Mouse (Mus musculus) B cell, adult 2 months (primary cell): ENCODE data around the gene Smurf2.
"Not testable (repeated sequence)": the region's sequence is repeated elsewhere in the genome, so short reads cannot be mapped to it uniquely, and the experiment has no call there.

Experiments
- DNase-seq, 2 experiments: peaks; one replicate each; pipeline ENCODE4 v3.0.0; 2022

The Smurf2 gene

DNA sequence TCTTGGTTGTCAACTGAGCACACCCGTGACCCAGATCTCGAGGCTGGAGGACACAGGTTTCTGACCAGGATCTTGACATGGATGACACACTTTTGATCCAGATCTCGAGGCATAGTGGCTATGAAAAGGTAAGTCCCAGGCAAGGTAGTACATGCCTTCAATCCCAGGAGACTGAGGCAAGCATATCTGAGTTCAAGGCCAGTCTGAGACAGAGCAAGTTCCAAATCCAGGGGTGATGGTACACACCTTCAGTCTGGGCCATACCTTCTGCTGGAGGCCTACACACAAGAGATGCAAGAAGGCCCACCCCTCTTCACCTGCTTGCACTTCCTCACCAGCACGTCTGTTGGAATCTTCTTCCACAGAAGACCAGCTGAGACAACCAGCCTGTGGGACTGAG lies 14.8 kb downstream of the Smurf2 start:
- DNase-seq, result no peak

DNA sequence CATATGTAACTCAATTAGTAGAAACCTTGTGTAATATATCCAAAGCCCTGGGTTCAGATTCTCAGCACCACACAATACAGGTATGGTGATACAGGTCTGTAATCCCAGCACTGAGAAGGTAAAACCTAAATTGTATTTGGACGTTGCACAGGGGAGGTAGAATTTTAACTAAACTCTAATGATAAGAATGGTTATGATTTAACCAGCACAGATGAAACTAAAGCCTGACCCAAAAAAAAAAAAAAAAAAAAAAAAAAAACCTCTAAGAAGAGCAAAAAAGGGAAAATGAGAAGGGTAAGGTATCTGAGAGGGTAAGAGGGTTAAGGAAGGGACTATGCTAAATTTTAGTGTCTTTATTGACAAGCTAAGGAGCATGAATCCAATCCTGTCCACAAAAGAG lies 20.7 kb downstream of the Smurf2 start:
- DNase-seq, result no peak

DNA sequence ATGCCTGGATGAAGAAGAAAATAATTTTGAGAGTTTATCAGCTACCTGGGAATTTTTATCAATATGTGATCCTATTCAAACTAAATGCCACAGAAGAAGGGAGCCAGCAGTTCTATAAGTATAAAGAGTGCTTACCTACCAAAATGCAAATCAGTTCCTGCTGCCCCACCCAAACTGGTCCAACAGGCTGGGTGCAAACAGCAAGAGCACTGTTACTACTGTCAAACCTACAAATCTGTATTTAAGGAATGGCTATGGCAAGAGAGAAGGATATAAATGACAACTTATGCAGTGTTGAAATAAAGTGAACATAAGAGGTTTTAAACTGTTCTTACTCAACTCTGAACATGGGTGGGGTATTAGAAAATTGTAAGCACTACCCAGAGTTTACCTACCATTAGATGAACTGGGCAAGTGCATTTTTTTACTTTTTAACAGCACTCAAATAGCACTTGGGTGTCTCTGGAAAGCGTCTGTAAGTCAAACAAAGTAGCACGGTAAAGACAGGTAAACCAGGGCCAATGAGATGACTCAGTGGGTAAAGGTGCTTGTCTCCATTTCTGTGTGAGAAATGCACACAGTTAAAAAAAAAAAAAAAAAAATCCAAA lies 23.9 kb downstream of the Smurf2 start:
- no peak for DNase-seq

DNA sequence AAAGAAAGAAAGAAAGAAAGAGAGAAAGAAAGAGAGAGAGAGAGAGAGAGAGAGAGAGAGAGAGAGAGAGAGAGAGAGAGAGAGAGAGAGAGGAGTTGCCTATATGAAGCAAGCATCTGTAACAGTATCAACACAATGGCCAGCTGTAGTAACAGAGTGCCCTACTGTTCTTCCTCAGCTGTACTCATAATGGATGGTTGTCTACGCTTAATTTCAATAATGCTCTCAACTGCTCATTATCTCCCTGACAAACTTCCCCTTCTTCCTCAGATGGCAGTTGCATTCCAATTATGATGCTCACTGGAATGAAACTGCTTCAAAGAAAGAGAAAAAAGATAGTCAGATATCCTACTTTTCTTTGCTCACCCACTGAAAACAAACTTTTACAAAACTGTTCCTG lies 36.9 kb downstream of the Smurf2 start:
- DNase-seq, result no peak

DNA sequence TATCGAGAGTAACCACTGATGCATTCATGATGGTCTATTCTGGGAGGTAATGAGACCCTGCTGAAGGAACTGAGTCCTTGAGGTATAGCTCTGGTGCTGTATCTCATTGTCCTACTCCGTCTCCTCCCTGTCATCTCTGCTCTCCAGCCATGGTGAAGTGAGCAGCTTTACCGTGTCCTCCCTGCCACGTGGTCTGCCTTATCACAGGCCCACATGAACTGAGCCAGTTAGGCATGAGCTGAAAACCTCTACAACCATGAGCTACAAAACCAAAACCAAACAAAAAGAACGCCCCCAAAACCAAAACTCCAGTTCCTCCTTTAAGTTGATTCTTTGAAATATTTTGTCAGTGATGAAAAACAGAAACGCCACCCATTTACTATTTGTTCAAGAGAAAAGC lies 47.9 kb downstream of the Smurf2 start:
- no peak for DNase-seq

DNA sequence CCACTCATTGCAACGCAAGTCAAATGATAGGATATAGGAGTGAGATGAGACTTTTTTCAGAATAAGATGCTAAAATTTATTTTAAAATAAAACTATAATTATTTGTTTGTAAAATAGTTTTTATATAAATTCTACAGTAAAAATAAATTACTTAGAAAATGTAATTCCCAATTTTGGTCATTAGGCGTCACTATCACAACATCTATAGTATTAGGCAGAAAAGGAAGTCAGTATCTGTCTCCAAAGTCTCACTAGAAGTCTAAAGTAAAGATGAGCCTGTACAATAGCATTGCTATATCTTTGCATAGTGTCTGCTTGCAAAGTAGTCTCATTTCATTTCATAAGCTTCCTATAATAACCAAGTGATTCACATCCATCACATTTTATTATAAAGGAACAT lies 69.1 kb downstream of the Smurf2 start:
- no peak for DNase-seq

DNA sequence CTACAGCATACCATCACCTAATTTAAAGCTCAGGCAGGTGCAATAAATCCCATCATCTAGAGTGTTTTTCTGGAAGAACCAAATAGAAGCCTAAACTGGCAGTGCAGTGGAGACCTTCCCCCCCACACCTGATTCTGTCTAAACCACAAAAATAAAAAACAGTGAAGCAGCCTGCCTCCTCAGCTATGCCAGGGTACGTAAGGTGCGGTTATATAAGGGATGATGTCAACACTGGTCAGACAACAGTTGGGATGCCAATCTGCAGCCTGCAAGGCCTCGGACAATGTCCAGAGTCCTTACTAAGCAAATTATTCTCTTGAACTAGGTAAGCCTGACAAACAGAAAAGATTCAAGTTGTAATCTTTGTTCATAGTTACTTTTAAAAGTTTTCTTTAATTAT lies 78.5 kb downstream of the Smurf2 start:
- DNase-seq, result no peak

DNA sequence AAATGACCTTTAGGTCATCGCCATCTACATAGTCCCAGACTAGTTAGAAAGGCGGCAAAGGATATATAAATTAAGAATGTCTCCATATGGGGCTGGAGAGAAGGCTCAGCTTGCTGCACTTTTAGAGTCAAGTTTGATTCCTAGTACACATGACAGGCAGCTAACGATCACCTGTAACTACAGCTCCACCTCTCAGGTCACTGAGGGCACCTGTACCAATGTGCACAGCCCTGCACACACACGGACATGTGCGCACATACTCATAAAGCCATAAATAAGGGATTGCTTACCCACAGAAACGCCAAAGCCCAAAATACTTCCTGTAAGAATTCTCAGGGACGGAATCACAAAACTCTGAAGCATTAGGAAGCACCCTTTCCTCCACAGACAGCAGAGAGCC lies 92.4 kb downstream of the Smurf2 start:
- DNase-seq, result no peak

DNA sequence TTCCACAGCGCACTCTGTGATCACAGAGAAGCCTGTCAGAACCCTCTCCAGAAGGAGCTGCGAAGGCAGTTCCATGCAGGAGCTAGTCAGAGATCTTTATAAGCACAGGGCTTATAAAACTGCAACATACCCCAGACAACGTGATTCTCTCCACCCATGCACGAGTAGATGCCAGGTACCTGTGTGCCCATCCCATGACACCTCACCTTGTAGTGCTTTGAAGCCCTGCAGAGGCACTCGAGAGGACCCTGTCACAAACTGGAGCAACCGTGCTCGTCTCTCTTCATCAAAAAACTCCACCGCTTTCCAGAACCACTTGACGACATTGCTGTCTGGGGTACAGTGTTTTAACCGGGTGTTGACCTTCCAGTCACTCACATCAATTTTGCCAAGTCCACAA lies 96.1 kb downstream of the Smurf2 start:
- no peak for DNase-seq

DNA sequence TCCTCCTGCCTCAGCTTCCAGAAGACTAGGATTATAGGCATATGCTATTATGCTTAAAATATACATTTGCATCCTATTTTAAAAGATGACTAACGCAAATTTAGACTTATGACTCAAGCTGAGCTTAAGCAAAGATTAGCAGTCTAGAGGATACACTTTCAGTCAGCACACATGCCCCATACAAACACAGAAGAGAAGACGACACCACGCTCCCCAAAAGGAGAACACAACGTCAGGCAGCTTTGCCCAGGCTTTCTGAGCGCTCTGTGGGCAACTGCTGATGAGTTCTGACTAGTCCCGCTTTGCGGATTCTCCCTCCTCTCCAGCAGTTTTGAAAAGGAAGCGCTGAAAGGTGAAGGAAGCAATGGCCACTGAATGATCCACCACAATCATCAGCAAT lies 96.8 kb downstream of the Smurf2 start:
- DNase-seq, result no peak

DNA sequence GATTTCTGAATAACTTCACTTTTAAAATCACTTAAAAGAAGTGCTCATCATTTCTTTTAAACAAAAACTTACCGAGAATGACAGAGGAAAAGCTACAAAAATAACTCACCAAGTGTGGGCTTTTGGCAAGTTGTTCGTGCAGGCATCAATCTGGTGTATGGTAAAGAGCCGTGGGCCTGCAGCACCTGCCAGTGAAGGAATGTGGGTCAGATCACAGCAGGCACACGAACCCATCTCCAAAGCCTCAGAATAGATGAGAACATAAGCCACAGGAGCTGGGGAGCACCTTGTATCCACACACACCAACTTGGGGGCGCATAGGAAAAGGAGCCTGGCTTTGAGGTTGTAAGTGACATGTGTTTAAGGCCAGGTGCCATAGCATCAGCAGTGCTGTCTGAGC lies 97.6 kb downstream of the Smurf2 start:
- DNase-seq, result no peak

DNA sequence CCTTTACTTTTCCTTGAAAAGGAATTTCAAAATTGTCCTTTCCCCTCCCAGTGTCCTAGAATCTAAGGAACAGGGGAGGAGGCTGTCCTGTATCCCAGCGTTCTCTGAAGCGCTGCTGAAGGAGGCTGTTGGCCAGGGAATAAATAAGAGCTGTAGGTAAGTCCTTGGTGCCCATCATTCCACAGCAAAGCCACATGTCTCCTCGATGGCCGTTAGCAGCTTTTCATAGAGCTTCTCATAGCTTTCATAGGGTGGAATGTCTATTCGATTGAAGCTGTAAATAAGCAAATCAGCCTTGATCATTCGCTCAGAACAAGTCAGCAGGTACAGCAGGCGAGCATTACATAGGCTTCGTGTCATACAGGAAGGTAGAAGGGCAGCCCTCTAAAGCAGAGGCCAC lies 98.0 kb downstream of the Smurf2 start:
- no peak for DNase-seq

DNA sequence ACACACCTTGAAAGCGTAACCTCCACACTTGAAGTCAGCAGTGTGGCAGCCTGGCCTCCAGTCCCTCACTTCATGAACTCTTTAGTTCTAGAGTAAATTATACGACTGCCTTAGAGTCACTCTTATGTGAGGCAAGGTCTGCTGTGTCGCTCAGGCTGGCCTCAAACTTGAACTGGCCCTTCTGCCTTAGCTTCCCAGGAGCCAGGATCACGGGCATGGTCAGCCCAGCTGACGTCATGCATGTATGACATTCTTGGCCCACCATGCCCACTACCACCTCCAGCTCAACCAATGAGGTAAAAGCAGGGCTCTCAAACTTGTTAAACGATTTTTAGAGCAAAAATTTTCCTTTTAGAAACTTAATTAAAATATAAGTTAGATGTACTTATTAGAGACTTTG lies 99.1 kb downstream of the Smurf2 start:
- DNase-seq, result no peak

DNA sequence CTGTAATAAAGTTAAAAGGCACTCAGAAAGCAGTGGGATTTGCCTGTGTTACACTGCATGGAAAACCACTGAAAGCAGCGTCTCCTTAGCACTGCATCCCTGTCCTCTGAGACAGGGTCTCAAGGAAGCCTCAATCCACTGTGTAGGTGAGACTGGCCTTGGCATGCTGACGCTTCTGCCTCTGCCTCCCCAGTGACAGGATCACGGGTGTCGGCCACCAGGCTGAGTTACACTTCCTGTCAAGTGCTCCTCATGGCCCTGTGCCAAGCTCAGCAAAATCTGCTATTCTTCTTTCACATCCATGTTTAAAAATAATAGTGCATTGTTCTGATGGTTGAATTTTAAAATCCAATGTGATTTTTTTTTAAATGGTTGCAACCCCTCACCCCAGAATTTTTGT lies 99.5 kb downstream of the Smurf2 start:
- peak; percentile 43 to 50 for DNase-seq

DNA sequence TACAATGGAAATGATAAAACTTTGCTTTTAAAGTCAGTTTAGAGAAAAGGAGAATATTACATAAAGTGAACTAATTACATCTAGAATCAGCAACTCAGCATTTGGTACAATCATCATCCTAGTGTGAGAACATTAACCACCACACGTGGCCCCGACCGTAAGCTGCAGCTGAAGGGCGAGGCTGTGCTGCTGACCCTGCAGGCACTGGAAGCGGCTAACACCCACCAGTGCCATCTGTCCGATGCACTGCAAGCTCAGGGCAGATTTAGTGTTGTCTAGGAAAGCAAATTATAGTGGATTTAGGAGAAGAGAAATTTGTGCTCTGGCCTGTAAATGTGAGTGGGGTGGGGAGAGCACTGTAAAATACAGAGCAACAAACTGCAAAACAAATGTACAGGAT lies 100.3 kb downstream of the Smurf2 start:
- no peak for DNase-seq

DNA sequence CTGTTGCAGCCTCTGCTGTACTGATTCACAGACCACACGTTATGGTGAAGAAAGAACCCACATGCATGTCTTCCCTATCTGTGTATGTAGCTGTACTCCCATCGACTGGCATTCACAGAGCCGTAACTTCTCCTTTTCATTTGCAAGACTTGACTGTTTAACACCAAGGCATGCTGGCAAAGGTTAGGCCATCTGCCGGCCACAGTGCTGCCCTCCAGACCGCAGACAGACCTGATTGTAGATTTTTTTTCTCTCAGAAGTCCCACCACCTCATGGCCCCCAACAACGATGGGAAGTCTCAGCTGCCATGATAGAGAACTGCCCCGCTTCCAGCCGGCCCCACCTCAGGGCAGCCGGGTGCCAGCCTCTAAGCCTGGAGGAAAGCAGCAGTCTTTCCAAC lies 100.9 kb downstream of the Smurf2 start:
- no peak for DNase-seq

DNA sequence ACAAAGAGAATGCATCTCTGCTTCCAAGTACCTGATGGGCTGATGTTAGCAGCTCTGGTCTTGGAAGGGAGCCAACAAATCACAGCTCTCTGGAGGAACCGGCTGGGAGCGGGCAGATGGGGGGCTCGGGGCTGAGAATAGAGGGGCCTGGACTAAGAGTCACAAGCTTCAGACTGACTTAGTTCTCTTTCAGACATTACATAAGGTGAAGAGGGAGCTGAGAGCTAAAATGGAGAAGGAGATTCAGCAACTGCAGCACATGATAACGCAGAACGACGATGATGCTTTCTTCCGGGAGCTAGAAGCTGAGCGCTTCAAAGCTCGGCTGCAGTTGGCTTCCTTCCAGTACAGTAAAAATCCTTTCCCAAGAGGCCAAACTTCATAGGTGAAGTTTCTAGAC lies 102.2 kb downstream of the Smurf2 start:
- no peak for DNase-seq

DNA sequence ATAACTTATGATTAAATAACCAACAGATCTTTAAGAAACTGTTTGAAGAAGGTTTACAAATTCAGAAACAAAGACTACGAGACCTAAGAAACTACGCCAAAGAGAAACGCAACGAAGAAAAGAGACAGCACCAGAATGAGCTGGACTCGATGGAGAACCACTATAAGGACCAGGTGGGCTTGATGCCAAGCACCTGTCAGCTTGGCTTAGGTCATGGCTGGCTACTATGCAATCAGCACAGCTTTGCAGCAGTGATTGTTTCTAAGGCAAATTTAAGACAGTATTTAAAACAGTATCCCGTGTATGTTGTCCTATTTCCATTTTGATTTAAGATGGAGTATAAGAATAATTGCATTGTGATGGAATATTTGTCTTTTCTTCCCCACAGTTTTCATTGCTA lies 102.7 kb downstream of the Smurf2 start:
- DNase-seq, result no peak

DNA sequence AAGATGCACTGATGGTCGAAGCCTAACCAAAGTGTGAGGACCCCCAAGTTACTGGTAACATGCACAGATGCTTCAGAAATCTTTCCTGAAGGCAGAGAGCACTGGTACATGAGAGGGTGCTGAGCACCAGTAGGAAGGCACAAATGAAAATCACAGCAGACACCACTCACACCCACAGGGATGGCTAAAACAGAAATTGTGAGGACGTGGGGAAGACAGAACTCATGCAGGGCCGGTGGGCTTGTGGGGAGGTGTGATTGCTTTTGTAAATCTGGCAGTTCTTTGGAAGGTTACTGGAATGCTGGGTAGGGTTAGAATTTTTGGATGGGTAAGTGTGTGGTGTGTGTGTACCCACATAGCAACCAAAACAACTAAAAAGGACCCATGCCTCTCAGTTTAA lies 103.4 kb downstream of the Smurf2 start:
- DNase-seq, result no peak

DNA sequence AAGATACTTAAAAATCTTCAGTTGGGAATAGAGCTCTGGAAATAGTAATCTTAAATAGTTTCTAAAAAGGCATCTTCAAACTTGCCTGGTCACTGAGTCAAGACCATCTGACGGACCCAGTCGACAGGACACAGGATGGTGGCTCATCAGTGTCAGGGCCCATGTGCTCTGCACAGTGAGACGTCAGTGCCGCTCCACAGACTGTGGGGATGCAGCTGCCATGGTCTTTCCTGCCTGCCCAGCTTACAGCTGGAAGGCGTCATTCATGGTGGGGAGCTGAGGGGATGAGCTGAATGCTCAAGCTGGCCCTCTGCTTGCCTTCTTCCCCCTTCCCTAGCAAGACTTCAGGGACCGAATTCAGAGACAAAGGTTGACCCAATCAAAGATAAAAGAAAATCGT lies 104.2 kb downstream of the Smurf2 start:
- DNase-seq, result no peak

DNA sequence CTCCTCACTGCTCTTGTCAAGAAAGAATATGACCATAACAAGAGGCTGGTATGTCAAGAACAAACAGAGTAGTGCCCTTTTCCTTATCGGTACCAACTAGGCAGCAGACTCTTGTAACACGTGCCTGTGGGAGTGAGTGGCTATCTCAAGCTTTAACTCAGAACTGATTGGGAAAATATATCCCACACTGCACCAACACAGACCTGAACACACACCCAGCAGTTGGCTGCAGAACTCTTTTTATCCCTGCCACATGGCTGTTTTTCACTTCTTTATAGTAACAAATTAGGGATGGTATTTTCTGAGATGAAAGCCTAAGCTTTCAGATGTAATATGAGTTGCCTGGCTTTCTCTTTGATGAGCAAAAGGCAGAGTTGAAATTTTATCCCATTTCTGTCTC lies 104.8 kb downstream of the Smurf2 start:
- no peak for DNase-seq

DNA sequence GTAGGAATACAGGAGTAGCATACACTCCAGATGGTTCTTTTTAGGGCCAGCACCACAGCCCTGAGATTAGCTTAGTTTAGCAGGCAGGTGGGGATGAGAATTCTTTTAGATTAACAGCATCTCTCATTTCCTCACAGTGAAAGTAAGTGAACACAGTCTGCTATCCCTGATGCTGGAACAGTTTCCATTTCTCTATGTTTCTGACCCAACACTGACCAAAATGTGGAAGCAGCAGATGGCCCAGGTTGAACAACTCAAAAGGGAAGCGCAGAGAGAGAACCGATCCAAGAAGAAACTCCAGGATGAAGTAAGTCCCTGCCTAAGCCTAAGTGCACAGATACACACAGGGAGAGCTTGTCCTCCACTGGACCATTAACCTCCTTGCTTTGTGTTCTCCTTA lies 105.2 kb downstream of the Smurf2 start:
- no peak for DNase-seq

DNA sequence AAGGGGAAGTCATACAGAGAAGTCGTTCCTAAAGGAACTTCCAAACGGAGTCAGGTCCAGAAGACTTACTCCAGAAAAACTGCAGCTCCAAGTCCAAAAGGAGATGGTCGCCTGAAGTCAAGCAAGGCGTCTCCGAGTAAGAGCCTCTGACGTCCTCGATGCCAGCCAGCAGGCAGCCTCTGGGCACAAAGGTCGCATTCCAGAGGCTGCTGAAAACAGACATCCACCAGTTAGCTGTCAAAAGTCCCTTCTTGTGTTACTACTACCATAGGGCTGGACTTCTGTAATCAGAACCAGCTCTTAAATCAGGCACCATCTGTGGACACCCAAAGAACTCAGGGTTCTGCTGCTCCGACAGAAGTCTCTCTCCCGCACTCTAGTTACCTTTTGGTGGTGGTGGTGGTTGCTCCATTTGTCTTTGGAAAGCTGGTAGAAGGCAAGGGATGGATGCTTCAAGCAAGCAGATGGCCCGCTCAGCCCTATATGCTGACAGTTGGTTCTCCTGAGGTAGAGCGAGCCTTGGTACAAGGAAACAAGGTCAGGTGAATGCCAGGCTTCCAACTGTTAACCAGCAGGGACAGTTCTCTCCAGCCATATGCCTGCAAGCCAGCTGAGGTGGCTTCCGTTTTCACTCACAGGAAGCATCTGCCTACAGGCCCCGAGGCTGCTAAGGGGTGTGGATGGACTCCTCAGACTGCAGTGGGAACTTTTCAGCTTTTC lies 105.8 kb downstream of the Smurf2 start:
- no peak for DNase-seq

DNA sequence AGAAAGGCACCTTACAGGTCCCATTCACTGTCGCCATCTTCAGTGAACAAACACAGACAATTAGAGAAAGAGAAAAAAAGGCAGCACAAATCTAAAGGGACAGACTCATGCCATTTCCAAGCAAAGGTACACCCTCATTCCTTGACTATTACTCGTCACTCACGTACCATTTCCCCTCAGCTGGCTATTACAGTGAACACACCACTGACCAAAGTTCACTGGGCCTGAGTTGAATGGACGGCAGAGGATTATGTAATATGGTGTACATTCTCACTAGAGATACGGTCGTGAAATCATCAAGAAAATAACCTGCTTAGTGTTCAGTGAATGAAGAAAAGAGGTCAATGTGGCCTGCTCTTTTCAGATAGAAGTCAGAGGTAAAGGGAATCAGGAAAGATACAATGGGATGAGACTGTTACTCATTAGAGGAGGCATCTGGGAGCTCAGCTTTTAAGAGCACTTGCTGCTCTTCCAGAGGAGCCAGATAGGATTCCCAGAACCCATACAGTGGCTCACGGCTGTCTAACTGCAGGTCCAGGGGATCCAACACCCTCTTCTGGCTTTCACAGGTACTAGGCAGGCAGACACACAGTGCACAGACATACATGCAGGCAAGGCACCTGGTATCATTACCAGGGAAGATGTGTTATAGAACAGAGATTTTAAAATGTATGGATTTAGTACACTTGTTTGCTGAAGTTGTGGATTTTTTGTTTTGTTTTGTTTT lies 107.9 kb downstream of the Smurf2 start:
- no peak for DNase-seq

DNA sequence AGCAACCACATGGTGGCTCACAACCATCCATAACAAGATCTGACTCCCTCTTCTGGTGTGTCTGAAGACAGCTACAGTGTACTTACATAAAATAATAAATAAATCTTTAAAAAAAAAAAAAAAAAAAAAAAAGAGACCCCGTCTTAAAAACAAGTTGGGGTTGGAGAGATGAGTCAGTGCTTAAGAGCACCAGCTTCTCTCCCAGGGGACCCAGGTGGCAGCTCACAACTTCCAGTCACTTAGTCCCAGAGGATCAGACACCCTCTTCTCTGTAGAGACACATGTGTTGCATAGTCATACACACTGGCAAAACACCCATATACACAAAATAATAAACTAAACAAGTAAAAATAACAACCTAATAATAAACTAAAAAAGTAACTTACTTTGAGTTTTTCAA lies 113.1 kb downstream of the Smurf2 start:
- DNase-seq, result not testable (repeated sequence)
